Mouse (Mus musculus) liver, embryonic 14 days (tissue): ENCODE measurements around the gene Efna3. TPM values are rescaled to one million over a fixed set of nuclear protein-coding genes. Genes with fewer than 3 reads are reported as not detected.

ENCODE experiments used
- polyA plus RNA-seq: library from polyadenylated mRNA; depleted of rRNA; stranded (reverse); fragments of >200 nt; gene quantifications from 2 replicates; pipeline ENCODE4 v1.2.3, GENCODE M21; 2012; rRNA removed

The Efna3 gene
- polyA plus RNA-seq: 0.03 and 0.15 TPM in 2 replicates

GRCm38 (mm10) chr3:89322514-89323165 lies at the start of gene Efna3:
Gene Efna3 (minus strand): TSS chr3:89322965.

GRCm38 (mm10) chr3:89365153-89365485 lies 42.4 kb upstream of the Efna3 start, which contains the start of gene Dcst1:
Gene Dcst1 (minus strand): TSS chr3:89365253.

GRCm38 (mm10) chr3:89361675-89362074 lies 38.9 kb upstream of the Efna3 start, which contains the start of gene Dcst2:
Gene Dcst2 (plus strand): TSS chr3:89361975.

GRCm38 (mm10) chr3:89349869-89350501 lies 27.2 kb upstream of the Efna3 start, which contains the start of gene Adam15:
Gene Adam15 (minus strand): TSS chr3:89349996.

GRCm38 (mm10) chr3:89337721-89338578 lies 15.2 kb upstream of the Efna3 start, which contains the start of gene Efna4:
Gene Efna4 (minus strand): TSS chr3:89338028.

GRCm38 (mm10) chr3:89280606-89281511 lies 41.9 kb downstream of the Efna3 start, which contains the start of gene Efna1:
Gene Efna1 (minus strand): TSS chr3:89281142.

GRCm38 (mm10) chr3:89270051-89270755 lies 52.6 kb downstream of the Efna3 start, which contains the start of gene Slc50a1:
Gene Slc50a1 (minus strand): TSS chr3:89270570.

Other genes starting within 250 kb of the Efna3 start
- 4.5 and 5.2 TPM in 2 replicates for gene Rusc1, start 229.7 kb downstream of the Efna3 start, polyA plus RNA-seq
- gene Gm43738, start 221.9 kb downstream of the Efna3 start, polyA plus RNA-seq: not detected in 2 replicates
- 120 and 142 TPM in 2 replicates for gene Fdps, start 221.0 kb downstream of the Efna3 start, polyA plus RNA-seq
- 123 and 144 TPM in 2 replicates for gene Pklr, start 186.8 kb downstream of the Efna3 start, polyA plus RNA-seq
- 0.23 and 0.28 TPM in 2 replicates for gene Hcn3, start 162.8 kb downstream of the Efna3 start, polyA plus RNA-seq
- gene Clk2, start 158.2 kb downstream of the Efna3 start, polyA plus RNA-seq: 26.2 and 28.4 TPM in 2 replicates
- 31.9 and 35.9 TPM in 2 replicates for gene Scamp3, start 145.5 kb downstream of the Efna3 start, polyA plus RNA-seq
- 3.6 and 3.7 TPM in 2 replicates for gene Fam189b, start 139.8 kb downstream of the Efna3 start, polyA plus RNA-seq
- 14.6 and 18.2 TPM in 2 replicates for gene Gba, start 120.0 kb downstream of the Efna3 start, polyA plus RNA-seq
- 1.1 and 3.1 TPM in 2 replicates for gene Thbs3, start 107.8 kb downstream of the Efna3 start, polyA plus RNA-seq
- 71.4 and 87.2 TPM in 2 replicates for gene Mtx1, start 95.9 kb downstream of the Efna3 start, polyA plus RNA-seq
- gene Muc1, start 93.9 kb downstream of the Efna3 start, polyA plus RNA-seq: 0.08 and 0.14 TPM in 2 replicates
- gene Krtcap2, start 77.0 kb downstream of the Efna3 start, polyA plus RNA-seq: 23.3 and 25.5 TPM in 2 replicates
- gene Trim46, start 76.7 kb downstream of the Efna3 start, polyA plus RNA-seq: 0.19 and 0.23 TPM in 2 replicates
- 82.7 and 87.0 TPM in 2 replicates for gene Dpm3, start 63.6 kb downstream of the Efna3 start, polyA plus RNA-seq
- gene Slc50a1, start 52.4 kb downstream of the Efna3 start, polyA plus RNA-seq: 14.5 and 16.6 TPM in 2 replicates
- 3.6 and 3.7 TPM in 2 replicates for gene Efna1, start 41.8 kb downstream of the Efna3 start, polyA plus RNA-seq
- 0.82 and 0.97 TPM in 2 replicates for gene Efna4, start 15.1 kb upstream of the Efna3 start, polyA plus RNA-seq
- 5.7 and 6.1 TPM in 2 replicates for gene Adam15, start 27.0 kb upstream of the Efna3 start, polyA plus RNA-seq
- 0.03 and 0.06 TPM in 2 replicates for gene Dcst2, start 39.0 kb upstream of the Efna3 start, polyA plus RNA-seq
- gene Dcst1, start 42.3 kb upstream of the Efna3 start, polyA plus RNA-seq: 0.01 TPM in 1 of 2 replicates, not detected in the other
- gene Zbtb7b, start 71.8 kb upstream of the Efna3 start, polyA plus RNA-seq: 5.4 and 7.3 TPM in 2 replicates
- 0.49 and 0.61 TPM in 2 replicates for gene Lenep, start 79.8 kb upstream of the Efna3 start, polyA plus RNA-seq
- gene Flad1, start 88.9 kb upstream of the Efna3 start, polyA plus RNA-seq: 9.2 and 9.8 TPM in 2 replicates
- 124 and 141 TPM in 2 replicates for gene Cks1b, start 95.4 kb upstream of the Efna3 start, polyA plus RNA-seq
- gene Shc1, start 95.5 kb upstream of the Efna3 start, polyA plus RNA-seq: 34.7 and 39.6 TPM in 2 replicates
- gene Pygo2, start 107.2 kb upstream of the Efna3 start, polyA plus RNA-seq: 13.1 and 15.0 TPM in 2 replicates
- gene Pbxip1, start 113.7 kb upstream of the Efna3 start, polyA plus RNA-seq: 2.9 and 3.3 TPM in 2 replicates
- 33.0 and 35.2 TPM in 2 replicates for gene Pmvk, start 131.6 kb upstream of the Efna3 start, polyA plus RNA-seq
- 0.01 and 0.08 TPM in 2 replicates for gene Kcnn3, start 197.2 kb upstream of the Efna3 start, polyA plus RNA-seq